Mouse (Mus musculus) WW6 (cell line): Measurements from ENCODE around the gene Pex10.
"Not testable (repeated sequence)": the region's sequence is repeated elsewhere in the genome, so short reads cannot be mapped to it uniquely, and the experiment has no call there.

Experiments used
- DNase-seq: peaks from one replicate; pipeline ENCODE4 v3.0.0-alpha.2; 2013; ENCODE audit warnings: low read depth, low spot score

The Pex10 gene

DNA sequence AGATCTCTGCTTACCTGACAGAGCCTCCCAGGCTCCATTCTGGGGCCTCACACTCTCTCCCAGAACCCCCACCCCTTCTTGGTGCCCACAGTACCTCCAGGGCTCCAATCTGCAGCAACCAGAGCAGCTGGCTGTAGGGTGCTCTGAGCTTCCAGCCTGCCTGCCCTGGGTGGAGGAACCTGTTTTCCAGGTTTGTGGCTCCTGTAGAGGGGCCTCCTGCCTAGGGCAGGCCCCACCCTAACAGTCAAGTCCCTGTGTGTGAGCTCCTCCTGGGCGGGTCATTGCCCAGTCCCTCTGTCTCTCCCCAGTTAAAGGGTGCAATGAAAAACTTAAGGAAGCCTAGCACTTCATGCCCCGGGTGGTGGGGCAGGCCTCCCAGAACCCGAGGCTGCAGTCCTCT is 2.9 kb upstream of the Pex10 start:
- no peak for DNase-seq

DNA sequence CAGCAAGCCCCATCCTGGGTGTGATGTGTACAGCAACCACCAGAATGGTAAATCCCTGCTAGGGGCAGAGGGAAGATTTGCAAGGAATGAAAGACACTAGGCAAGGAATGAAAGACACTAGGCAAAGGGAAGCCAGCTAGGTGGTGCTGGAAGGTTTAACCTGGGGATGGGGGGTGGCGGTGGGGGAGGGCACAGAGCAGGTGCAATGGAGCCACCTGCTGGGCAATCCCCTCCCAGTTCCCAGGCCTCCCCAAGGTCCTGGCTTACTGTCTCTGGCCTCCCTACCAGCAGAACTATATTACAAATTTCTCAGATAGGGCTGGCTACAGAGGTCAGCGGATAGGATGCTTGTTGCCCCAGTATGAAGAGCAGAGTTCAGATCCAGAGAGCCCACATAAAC is 2.3 kb upstream of the Pex10 start:
- no peak for DNase-seq

DNA sequence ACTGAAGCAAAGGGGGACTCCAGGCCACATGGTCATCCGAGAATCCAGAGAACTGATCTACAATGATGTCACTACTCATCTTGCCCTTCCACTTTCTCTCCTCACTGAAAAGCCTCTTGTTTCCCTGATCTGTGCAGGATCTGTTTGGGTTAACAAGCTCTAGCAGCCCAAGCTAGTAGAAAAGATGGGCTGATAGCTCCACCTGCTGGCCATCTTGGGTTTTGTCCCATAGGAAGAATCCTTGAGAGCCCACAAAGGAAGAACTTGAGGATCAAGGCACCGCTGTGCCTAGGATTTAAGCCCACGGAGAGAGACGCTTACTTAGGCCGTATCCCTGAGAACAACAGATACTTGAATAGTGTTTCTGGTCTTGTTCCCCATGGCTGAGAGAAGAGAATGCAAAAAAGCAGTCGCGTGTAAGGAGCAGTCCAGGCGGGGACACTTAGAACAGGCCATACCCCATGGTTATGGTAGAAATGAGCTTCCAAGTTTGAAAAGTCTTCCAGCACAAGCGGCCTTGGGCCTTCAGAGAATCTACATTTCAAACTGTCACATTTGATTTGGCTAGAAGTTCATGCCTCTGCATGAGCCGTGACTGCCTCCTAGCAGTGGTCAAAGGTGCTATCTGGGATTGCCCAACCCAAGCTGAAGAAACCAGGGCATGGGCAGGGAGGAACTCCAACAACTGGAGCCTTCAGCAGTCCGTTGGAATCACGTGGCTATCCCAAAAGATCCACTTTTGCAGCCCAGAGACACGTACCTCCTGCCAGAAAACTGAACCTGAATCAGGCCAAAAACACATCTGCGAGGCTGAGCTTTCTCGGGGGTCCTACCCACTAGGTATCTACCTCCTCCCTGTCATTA is 614 bp upstream of the Pex10 start:
- peak; percentile 76 for DNase-seq

DNA sequence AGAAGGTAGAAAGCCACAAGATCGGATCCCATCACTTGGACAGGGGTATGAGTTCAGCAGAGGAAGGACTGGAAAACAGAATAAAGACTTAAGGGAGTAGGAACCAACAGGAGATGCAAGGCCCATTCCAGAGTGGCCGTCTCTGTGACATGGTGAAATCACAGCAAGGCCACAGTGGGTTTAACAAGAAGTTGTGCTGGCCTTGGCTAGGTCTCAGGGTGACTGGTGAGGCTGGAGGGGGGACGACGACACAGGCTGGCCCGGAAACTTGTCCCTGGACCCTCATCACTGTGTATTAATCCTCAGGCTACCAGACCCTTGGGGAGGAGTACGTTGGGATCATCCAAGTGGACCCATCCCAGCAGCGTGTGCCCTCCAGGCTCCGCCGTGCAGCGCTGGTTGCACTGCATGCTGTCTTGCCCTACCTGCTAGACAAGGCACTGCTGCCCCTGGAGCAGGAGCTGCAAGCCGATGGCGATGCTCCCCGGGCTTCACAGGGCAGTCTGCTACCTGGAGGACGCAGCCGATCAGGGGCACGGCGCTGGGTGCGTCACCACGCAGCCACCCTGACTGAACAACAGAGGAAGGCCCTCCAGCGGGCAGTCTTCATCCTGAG is 1.6 kb downstream of the Pex10 start:
- DNase-seq = no peak

DNA sequence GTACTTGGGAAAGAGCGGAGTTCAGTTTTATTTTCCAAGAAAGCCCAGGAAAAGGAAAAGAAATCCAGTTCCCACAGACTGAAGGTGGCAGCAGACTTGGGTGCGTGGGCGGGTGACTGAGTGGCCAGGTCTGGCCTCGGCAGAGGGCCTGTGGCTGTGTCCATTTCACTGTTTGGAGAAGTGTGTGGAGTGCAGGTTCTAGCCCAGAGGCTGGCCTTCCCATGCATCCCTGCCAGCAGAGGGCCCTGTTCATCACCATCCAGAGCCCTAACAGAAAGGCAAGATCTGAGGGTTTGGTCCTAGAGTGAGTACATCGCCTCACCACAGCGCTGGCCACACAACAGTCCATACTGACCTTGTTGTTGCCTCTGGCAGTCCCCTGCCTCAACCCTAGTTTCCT is 2.4 kb downstream of the Pex10 start:
- DNase-seq = no peak

DNA sequence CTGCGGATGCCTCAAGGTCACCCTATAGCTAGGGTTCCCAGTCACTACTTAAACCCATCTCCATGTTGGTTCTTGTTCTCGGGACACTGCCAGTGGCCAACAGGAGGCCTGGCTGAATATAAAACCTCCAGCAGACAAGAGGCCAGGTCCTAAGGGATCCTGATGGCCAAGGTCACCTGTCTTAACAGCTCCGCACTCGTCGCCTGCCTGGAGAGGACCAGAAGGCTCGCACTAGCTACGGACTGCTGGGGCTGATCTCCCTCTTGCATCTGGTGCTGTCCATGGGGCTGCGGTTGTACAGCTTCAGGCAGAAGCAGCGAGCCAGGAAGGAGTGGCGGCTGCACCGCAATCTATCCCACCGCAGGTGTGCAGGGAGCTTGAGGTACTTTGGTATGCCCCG is 3.4 kb downstream of the Pex10 start:
- no peak for DNase-seq

DNA sequence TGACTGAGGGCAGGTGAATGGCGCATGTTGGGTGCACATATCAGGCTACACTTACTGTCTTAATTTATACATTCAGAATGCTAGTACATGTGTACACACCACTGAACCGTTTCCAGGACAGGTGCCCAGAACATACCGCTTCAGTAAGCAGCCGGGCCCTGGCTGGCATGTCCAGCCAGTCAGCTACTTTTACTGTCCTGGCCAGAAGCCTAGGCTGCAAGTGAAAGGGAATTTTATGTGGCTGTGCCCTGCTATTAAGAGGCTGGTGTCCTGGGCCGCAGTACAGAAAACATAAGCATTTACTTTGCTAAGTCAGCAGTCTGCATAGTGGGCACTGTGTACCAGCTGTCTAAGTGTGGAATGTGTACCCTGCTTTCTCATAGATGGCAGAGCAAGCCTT is 4.1 kb downstream of the Pex10 start:
- DNase-seq = no peak

DNA sequence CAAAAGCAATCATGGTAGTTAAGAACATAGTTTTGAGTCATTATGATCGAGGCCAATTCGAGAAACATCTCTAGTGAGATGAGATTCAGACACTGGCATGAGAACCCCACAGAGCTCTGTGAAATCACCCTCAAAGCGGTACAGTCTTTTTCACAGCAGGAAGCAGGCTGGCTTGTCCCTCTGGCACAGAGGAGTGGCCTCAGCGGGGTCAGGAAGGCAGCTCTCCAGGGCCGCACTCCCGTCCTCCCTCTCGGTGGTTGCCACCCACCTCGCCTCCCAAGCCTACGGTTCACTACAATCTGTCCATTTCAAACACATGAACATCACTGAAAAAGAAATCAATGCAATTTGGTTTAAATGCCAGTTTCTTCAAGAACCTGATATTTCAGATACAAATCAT is 7.6 kb downstream of the Pex10 start:
- no peak for DNase-seq

DNA sequence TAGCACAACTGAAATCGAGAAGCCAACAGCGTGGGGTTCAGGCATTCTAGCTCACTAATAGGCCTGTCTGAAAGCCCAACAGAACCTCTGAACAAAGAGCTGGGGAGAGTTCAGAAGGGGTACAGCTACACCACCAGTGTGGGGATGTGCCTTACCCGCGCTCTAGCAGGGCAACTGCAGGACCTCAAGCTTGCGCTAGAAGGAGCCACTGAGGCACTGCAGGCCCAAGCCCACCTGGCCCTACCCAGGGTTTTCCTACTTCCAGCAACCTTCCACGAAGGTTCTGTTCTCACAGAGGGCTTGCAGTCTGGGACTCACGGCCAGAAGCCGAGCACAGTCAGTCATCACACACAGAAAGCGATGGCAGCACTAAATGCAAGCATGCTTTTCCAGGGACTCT is 8.3 kb downstream of the Pex10 start:
- DNase-seq = no peak

DNA sequence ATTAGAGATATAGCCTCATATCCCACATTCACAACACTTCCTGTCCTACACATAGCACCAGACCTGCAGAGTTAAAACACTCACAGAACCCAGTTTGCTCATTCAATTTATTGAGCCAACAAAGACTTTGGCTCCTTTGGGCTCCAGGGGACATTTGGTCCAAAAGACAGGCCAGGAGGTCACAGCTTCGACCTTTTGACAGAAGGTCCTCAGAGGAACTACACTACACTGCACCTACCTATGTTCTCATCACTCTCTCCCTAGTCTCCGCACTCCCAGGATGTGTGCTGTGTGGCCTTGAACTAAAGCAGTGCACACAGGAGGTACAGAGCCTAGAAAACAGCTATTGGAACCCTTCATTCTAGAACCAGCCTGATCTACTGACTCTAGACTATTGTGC is 9.0 kb downstream of the Pex10 start:
- DNase-seq = no peak

DNA sequence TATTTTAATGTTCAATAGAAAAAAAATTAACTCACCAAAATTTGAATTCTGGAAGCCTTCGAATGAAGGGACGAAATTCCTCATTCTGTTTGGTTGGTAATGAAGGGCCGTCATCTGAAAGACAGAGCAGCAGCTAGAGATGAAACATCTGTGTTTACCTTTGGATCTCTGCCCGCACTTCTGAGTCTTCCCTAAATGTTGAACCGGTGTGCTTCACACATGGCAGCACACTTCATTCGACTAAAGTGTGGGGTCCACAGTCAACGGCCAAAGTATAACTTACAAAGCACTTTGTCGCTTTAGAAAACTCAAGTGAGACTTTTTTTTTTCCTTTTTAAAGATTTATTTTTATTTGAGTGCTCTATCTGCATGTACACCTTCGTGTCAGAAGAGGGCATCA is 9.9 kb downstream of the Pex10 start:
- no peak for DNase-seq

DNA sequence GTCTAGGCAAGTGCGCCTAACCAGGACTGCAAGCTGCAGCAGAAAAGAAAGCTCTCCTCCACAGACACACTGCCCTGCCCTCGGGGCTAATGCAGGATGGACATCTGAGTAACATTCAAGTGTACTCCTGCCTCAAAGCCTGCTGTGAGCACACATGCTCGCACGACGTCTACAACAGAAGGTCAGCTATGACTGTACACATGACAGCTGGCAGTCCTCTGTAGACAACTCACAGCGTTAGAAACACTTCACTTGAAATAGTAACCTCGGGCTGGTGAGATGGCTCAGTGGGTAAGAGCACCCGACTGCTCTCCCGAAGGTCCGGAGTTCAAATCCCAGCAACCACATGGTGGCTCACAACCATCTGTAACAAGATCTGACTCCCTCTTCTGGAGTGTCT is 12.0 kb downstream of the Pex10 start:
- DNase-seq = not testable (repeated sequence)

DNA sequence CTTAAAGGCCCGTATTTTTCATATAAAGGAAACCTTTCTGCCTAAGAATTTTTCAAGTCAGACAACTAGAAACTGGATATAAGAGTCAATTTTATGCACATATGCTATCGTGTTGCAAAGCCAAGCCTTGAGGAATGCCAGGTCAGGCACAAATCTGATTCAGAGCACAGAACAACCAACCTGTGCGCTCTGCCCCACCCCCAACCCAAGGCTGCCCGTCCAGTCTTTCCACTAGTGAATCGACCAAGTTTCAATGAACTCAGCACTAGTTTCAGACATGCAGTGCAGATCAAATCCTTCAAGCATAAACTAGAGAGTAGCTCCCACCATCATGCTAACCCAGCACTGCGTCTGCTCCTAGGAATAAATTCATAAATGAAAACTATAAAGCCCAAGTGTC is 12.8 kb downstream of the Pex10 start:
- no peak for DNase-seq

DNA sequence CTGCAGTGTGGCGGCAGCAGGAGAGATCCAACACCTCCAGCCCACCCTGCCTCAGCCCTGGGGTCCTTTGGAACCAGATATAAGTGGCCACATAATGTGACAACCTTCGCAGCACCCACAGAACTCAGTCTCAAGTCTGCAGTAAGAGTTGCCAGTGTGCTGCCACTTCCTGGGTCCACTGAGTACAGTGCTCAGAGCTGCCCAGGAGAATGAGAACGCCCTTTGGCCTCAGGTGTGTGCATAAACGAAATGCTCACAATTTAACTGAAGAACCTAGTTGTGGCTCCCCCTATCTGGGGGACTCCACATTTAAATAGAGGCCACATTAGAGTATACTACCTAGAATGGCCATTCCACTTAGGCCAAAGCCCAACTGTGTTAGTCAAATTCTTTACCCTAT is 16.7 kb downstream of the Pex10 start:
- no peak for DNase-seq

DNA sequence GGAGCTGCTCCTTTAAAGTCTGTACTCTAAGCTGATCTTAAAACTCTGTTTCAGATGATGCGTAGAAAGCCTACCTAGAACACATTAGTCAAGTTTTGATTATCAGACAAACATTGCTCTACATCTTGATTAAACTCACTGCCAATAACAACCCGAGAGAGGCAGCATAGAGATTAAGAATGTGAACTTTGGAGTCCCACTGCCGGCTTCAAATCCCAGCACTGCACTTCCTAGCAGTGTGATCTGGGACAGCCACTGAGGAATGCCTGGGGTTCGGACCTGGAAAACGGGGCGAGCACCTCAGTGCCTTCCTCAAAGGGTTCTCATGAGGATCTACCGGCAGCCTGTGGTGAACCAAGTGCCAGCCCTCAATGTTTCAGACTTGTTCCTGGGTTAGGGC is 17.5 kb downstream of the Pex10 start:
- no peak for DNase-seq

DNA sequence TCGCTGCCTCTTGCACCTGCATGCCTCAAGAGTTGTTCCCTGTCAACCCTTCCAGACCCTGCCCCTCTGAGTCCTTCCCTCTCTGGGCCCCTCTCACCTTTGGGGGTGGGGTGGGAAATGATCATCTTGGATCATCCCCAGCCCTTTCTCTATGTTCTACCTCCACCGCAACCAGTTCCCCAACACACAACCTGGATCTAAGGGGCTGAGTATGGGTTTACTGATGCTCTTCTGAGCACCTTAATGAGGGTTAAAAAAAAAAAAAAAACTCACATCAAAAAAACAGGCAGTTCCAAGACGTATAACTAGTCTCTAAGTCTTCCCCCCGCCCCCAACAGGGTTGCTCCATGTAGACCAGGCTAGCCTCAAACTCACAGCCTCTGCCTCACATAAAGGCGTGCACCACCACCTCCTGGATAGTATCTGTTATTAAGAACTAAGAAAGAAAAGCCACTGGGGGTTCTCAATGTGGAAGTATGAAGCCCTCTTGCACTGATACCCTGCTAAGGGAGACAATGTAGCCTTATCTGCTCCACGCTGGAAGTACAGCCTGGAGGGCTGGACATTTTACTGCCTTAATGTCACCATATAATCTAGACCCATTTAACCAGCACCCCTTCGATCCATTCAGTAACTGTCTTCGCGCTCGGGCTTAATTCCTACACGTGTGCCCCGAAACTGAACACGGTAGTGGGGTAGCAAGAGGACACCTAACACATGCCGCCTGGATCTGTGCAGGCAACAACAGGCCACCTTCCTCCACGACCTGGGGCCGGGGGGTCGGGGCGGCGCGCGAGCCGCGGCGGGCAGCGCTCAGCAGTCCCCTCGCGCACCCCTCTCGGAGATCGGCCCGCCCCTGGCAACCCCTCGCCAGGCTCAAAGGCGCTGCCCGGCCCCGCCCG is 18.6 kb downstream of the Pex10 start:
- no peak for DNase-seq

DNA sequence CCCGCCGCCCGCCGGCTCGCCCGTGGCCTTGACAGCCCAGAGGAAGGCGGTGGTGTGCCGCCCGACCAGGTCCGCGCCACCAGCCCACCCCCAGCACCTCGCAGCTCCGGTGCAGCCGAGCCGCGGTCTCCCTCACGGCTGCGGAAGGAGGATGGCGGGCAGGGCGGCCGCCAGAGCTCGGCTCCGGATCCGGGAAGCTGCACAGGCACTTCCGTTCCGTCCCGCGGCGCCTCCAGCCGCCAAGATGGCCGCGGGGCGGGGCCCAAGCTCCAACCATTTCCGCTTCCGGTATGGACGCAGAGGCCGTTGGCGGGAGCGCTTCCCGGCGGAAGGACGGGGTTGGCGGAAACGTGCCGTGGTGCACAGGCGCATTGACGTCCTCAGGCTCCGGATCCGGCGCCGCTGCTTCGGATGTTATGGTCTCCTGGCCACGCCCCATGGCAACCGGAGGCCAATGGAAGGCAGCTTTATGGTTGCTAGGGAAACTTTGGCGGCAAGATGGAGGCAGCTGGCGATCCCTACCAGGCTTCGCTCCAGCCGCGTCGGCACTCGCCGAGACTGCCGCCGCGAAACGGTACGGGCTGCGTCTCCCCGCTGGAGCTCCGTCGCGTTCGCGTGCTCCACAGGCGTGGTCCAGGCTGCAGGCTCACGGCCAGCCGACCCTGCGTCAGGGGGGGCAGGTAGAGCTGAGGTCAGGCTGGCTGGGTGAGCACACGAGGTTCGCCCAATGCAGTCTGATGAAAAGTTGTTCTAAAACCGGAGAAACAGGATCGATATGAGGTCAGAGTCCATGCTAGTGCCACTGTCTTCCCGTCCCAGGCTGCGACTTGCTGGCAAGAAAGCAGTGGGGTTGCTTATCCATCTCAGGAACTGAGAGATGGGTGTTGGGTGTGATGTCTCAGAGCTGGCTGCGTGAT is 19.6 kb downstream of the Pex10 start, which contains the start of the genes Rer1 and Morn1:
Gene Rer1 (minus strand): TSS at position 275 of the 917 bp plus-strand sequence.
Gene Morn1 (plus strand): TSS at position 470 of the 917 bp plus-strand sequence.
- peak; percentile 98 for DNase-seq

DNA sequence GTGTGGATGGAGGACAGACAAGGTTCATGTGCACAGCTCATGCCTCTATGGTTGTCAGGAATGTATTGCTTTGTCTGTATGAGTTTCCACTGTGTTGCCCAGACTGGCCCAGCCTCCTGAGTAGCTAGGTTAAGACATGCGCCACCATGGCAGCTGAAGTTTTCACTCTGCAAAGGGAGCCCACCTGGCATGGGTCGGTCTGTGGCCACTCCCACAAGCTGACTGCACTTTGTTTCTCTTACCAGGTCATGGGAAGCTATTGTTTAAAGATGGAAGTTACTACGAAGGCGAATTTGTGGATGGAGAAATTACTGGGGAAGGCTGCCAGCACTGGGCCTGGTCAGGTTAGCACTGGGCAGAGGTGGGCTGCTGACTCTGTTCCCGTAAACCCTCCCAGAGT is 22.4 kb downstream of the Pex10 start:
- no peak for DNase-seq

DNA sequence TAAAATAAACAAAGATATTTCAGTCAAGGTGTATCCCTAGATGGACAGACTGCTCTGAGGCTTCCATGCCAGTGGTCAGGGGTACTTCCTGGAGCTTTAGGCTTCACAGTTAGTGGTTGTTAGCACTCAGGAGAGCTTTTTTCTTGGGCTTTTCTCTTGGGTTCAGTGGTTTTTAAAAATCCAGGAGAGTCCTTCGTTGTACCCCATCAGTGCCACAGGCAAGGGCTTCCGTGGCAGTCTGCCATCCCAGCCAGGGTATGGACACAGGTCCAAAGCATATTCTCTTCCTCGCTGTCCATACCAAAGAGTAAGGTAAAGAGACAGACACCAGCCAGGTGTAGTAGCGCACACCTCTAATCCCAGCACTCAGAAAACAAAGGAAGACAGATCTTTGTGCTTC is 23.3 kb downstream of the Pex10 start:
- DNase-seq = no peak

DNA sequence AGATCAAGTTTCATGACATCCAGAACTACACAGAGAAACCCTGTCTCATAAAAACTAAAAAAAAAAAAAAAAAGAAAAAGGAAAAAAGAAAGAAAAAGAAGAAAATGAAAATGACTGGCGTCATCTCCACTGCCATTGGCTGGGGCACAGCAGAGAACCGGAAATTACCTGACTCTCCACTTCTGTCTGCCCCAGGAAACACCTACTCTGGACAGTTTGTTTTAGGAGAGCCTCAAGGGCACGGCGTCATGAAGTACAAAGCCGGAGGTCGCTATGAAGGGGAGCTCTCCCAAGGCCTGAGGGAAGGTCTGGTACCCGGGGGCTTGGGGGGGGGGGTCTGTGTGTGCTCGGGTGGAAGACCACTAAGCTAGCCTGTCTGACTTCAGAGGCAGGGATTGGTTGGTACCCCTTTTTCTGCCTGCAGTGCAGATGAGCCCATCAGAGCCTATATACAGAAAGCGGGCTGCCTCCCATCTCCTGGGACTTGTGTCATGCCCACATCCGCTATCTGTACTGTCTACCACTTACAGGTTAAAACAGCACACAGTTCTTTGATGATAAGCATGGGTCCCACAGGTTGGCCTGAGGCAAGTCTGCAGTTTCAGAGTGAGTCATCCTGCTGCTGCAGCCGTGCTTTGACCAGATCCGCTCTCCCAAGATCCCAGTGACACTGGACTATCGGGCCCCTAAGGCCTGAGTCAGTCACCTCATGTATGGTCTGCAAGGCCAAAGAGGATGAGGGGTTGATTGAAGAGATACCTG is 24.1 kb downstream of the Pex10 start:
- DNase-seq = no peak
